Mouse (Mus musculus) adrenal gland (tissue): Measurements from ENCODE around the gene Astn2.

Source experiments
- intact Hi-C: fragments of 180-260 bp; cut with DNase I; formaldehyde crosslinking; loops from one replicate; pipeline ENCODE4 v1.15.1; 2025

Astn2 gene

GRCm38 (mm10) chr4:65764275-65764674, 640.1 kb downstream of the Astn2 start:
- intact Hi-C loops: no loop called here

- intact Hi-C loops: no loop called here
These were observed 640.6 kb downstream of the Astn2 start for GRCm38 (mm10) chr4:65763823-65764222.

- intact Hi-C loops: no loop called here
These were observed 642.3 kb downstream of the Astn2 start for GRCm38 (mm10) chr4:65762116-65762515.

GRCm38 (mm10) chr4:65761658-65762057, 642.8 kb downstream of the Astn2 start:
- intact Hi-C loops: no loop called here

GRCm38 (mm10) chr4:65758875-65759201, 645.6 kb downstream of the Astn2 start:
- intact Hi-C loops: no loop called here

GRCm38 (mm10) chr4:65758174-65758874, 646.1 kb downstream of the Astn2 start:
- intact Hi-C loops: no loop called here

GRCm38 (mm10) chr4:65752941-65753340, 651.5 kb downstream of the Astn2 start:
- intact Hi-C loops: no loop called here

GRCm38 (mm10) chr4:65744788-65745187, 659.6 kb downstream of the Astn2 start:
- intact Hi-C loops: no loop called here

GRCm38 (mm10) chr4:65744088-65744610, 660.3 kb downstream of the Astn2 start:
- intact Hi-C loops: no loop called here

- intact Hi-C loops: no loop called here
These were observed 661.2 kb downstream of the Astn2 start for GRCm38 (mm10) chr4:65743160-65743691.

GRCm38 (mm10) chr4:65724414-65724813, 680.0 kb downstream of the Astn2 start:
- intact Hi-C loops: no loop called here

- intact Hi-C loops: no loop called here
These were observed 684.8 kb downstream of the Astn2 start for GRCm38 (mm10) chr4:65719610-65720009.

GRCm38 (mm10) chr4:65717899-65718298, 686.5 kb downstream of the Astn2 start:
- intact Hi-C loops: no loop called here

GRCm38 (mm10) chr4:65716086-65716485, 688.3 kb downstream of the Astn2 start:
- intact Hi-C loops: no loop called here

- intact Hi-C loops: no loop called here
These were observed 692.7 kb downstream of the Astn2 start for GRCm38 (mm10) chr4:65711678-65712077.

GRCm38 (mm10) chr4:65710623-65711022, 693.8 kb downstream of the Astn2 start:
- intact Hi-C loops: no loop called here

GRCm38 (mm10) chr4:65701848-65702247, 702.6 kb downstream of the Astn2 start:
- intact Hi-C loops: no loop called here

- intact Hi-C loops: no loop called here
These were observed 704.6 kb downstream of the Astn2 start for GRCm38 (mm10) chr4:65699743-65700361.

GRCm38 (mm10) chr4:65695241-65695640, 709.2 kb downstream of the Astn2 start:
- intact Hi-C loops: no loop called here

- intact Hi-C loops: no loop called here
These were observed 710.4 kb downstream of the Astn2 start for GRCm38 (mm10) chr4:65694011-65694410.

GRCm38 (mm10) chr4:65687006-65687723, 717.2 kb downstream of the Astn2 start:
- intact Hi-C loops: no loop called here
